Mouse (Mus musculus) cortical plate, adult 2 months (tissue): ENCODE data around the gene Gm15557.

Experiments
- CTCF ChIP-seq: fragments of 200-500 bp; IDR thresholded peaks from 2 replicates; pipeline ENCODE4 v1.5.1; 2011; ENCODE audit warnings: mild to moderate bottlenecking, control low read depth, low read length; ENCODE audit not compliant: insufficient read depth; ENCODE audit errors: extremely low read depth
- POLR2A ChIP-seq: fragments of 200-500 bp; IDR thresholded peaks from 2 replicates; pipeline ENCODE4 v1.6.1; 2011; ENCODE audit warnings: mild to moderate bottlenecking, low read length, control low read depth; ENCODE audit not compliant: insufficient read depth; ENCODE audit errors: extremely low read depth

GRCm38 (mm10) chr2:155946069-155946468 is 5.5 kb downstream of the Gm15557 start:
- TF ChIP-seq CTCF: peak; percentile 84
- no peak for TF ChIP-seq POLR2A
